27 mouse cellular contexts compared by ENCODE assay signal in genomic region chr12:5552607-5553006, GRCm38 (mm10).
DNase-seq lines count a peak whose midpoint lies in the region; ATAC-seq and TF ChIP-seq lines count a peak whose summit lies in the region.
"Had no signal": no experiment of that assay in that cellular context is flagged by ENCODE, and none has a peak within 500 bp of the region (broad histone marks: within the 10 kb centered on the region; RNA-seq: fewer than 3 reads in every experiment).

No protein-coding gene starts in this region.

- H3K4me1 ChIP-seq in hindbrain, embryonic 16.5 days (ENCODE audit: control insufficient read depth, insufficient read depth, low read depth, low read length): peaks cover 4% of the 10 kb centered on the region; the same call in 1 of the 2 replicates
- H3K4me1 ChIP-seq in hindbrain, embryonic 12.5 days: peaks cover 11% of the 10 kb centered on the region
- peaks cover 16% of the 10 kb centered on the region for H3K4me1 ChIP-seq in limb, embryonic 12.5 days (replicated peaks)
- H3K4me1 ChIP-seq in lung, postnatal 0 days (ENCODE audit: insufficient read depth, low read depth, low read length): no peaks in the 10 kb centered on the region

- H3K27ac ChIP-seq in hindbrain, embryonic 16.5 days (ENCODE audit: low read depth, low read length): no peak overlapping the region
- H3K27ac ChIP-seq in hindbrain, embryonic 12.5 days: no peak overlapping the region
- no peak overlapping the region for H3K27ac ChIP-seq in limb, embryonic 12.5 days
- H3K27ac ChIP-seq in lung, postnatal 0 days (ENCODE audit: low read length): no peak overlapping the region
- H3K27ac ChIP-seq: embryonic facial prominence, embryonic 12.5 days; forebrain, embryonic 12.5 days; forebrain, embryonic 15.5 days; gastrocnemius, adult 2 months; hindbrain, embryonic 13.5 days; hindbrain, postnatal 0 days had no signal

- DNase-seq in forelimb bud, embryonic 11.5 days (ENCODE audit: low read depth, low spot score): peak; percentile 47
- no peak for DNase-seq in cerebellum, adult 9-11 months
- DNase-seq in lung, postnatal 0 days (ENCODE audit: low spot score): no peak
- DNase-seq: B cell, adult 2 months; cerebellum, adult 11 months; cerebellum, adult 2 months; cerebellum, postnatal 10 days; cerebellum, postnatal 36 days; embryo, embryonic 11 days; gastrocnemius, adult 2 months; gastrocnemius, postnatal 14 days; heart, adult 11 months had no signal

- 72% methylated on average over 4 of the region's 4 CpGs for WGBS in hindbrain, embryonic 16.5 days
- WGBS in hindbrain, embryonic 12.5 days: 77% methylated on average over 4 of the region's 4 CpGs
- WGBS in limb, embryonic 12.5 days: 19% methylated on average over 4 of the region's 4 CpGs
- 67% methylated on average over 4 of the region's 4 CpGs for WGBS in lung, postnatal 0 days

- ATAC-seq in hindbrain, embryonic 16.5 days: peak; percentile 38; the same call in 1 of the 2 replicates
- ATAC-seq in hindbrain, embryonic 12.5 days (ENCODE audit: low FRiP score): no peak
- peak; percentile 71; the same call in 1 of the 2 replicates for ATAC-seq in limb, embryonic 12.5 days (ENCODE audit: insufficient number of reproducible peaks, insufficient read depth, low FRiP score, low TSS enrichment, low read depth)
- no peak for ATAC-seq in lung, postnatal 0 days
- ATAC-seq: forebrain, embryonic 15.5 days; hindbrain, postnatal 0 days; inflammation-experienced regulatory T-cells, adult 6 months; intestine, embryonic 16.5 days; Patski had no signal

- no peak overlapping the region for H3K9ac ChIP-seq in hindbrain, embryonic 16.5 days (ENCODE audit: low read depth, low read length)
- H3K9ac ChIP-seq in hindbrain, embryonic 12.5 days: no peak overlapping the region
- H3K9ac ChIP-seq in limb, embryonic 12.5 days (replicated peaks): no peak overlapping the region
- no peak overlapping the region for H3K9ac ChIP-seq in lung, postnatal 0 days (replicated peaks; ENCODE audit: low read depth)
- H3K9ac ChIP-seq: embryonic facial prominence, embryonic 12.5 days; forebrain, embryonic 12.5 days; forebrain, embryonic 15.5 days; hindbrain, embryonic 13.5 days had no signal

- H3K36me3 ChIP-seq in hindbrain, embryonic 16.5 days (ENCODE audit: control insufficient read depth, insufficient read depth, low read length): no peaks in the 10 kb centered on the region
- H3K36me3 ChIP-seq in hindbrain, embryonic 12.5 days: no peaks in the 10 kb centered on the region
- no peaks in the 10 kb centered on the region for H3K36me3 ChIP-seq in limb, embryonic 12.5 days
- no peaks in the 10 kb centered on the region for H3K36me3 ChIP-seq in lung, postnatal 0 days (ENCODE audit: insufficient read depth, low read length)
- H3K36me3 ChIP-seq: embryonic facial prominence, embryonic 12.5 days; forebrain, embryonic 12.5 days; forebrain, embryonic 15.5 days; G1E; hindbrain, embryonic 13.5 days had no signal

- no peak for TF ChIP-seq CTCF in lung, postnatal 0 days (IDR thresholded peaks at IDR 0.05)

- H3K27me3 ChIP-seq in hindbrain, embryonic 16.5 days (replicated peaks; ENCODE audit: control insufficient read depth, insufficient read depth, low read length): no peaks in the 10 kb centered on the region
- H3K27me3 ChIP-seq in hindbrain, embryonic 12.5 days: no peaks in the 10 kb centered on the region
- no peaks in the 10 kb centered on the region for H3K27me3 ChIP-seq in limb, embryonic 12.5 days
- H3K27me3 ChIP-seq in lung, postnatal 0 days (replicated peaks; ENCODE audit: insufficient read depth, low read length): no peaks in the 10 kb centered on the region
- H3K27me3 ChIP-seq: CH12.LX; embryonic facial prominence, embryonic 12.5 days; forebrain, embryonic 12.5 days; forebrain, embryonic 15.5 days; hindbrain, embryonic 13.5 days had no signal

- no peak overlapping the region for H3K4me3 ChIP-seq in hindbrain, embryonic 16.5 days (ENCODE audit: low read length)
- no peak overlapping the region for H3K4me3 ChIP-seq in hindbrain, embryonic 12.5 days
- no peak overlapping the region for H3K4me3 ChIP-seq in limb, embryonic 12.5 days (replicated peaks)
- H3K4me3 ChIP-seq in lung, postnatal 0 days (ENCODE audit: low read depth, low read length): no peak overlapping the region
- H3K4me3 ChIP-seq: embryonic facial prominence, embryonic 12.5 days; erythroblast, embryonic 14.5 days; forebrain, embryonic 12.5 days; forebrain, embryonic 15.5 days; gastrocnemius, adult 2 months; hindbrain, embryonic 13.5 days had no signal

- no peaks in the 10 kb centered on the region for H3K9me3 ChIP-seq in hindbrain, embryonic 16.5 days (ENCODE audit: control insufficient read depth, low read length)
- H3K9me3 ChIP-seq in hindbrain, embryonic 12.5 days (replicated peaks): no peaks in the 10 kb centered on the region
- no peaks in the 10 kb centered on the region for H3K9me3 ChIP-seq in limb, embryonic 12.5 days
- no peaks in the 10 kb centered on the region for H3K9me3 ChIP-seq in lung, postnatal 0 days (ENCODE audit: low read length)
- H3K9me3 ChIP-seq: embryonic facial prominence, embryonic 12.5 days; forebrain, embryonic 12.5 days; forebrain, embryonic 15.5 days; hindbrain, embryonic 13.5 days had no signal

- TF ChIP-seq EP300 in lung, postnatal 0 days (IDR thresholded peaks at IDR 0.05): no peak

- H3K4me2 ChIP-seq in hindbrain, embryonic 16.5 days (ENCODE audit: low read length): no peak overlapping the region
- no peak overlapping the region for H3K4me2 ChIP-seq in hindbrain, embryonic 12.5 days (replicated peaks)
- H3K4me2 ChIP-seq in limb, embryonic 12.5 days: no peak overlapping the region
- no peak overlapping the region for H3K4me2 ChIP-seq in lung, postnatal 0 days (replicated peaks; ENCODE audit: low read depth, low read length)
- H3K4me2 ChIP-seq: embryonic facial prominence, embryonic 12.5 days; forebrain, embryonic 12.5 days; forebrain, embryonic 15.5 days; heart, embryonic 11.5 days; hindbrain, embryonic 13.5 days had no signal

Comparison
In these comparisons a context has a peak if more than half of its experiments do, and no peak if none do; other contexts are left out.
1. ATAC-seq: peak in hindbrain, embryonic 16.5 days (single experiment) and limb, embryonic 12.5 days (single experiment); none in hindbrain, embryonic 12.5 days (single experiment) and lung, postnatal 0 days (single experiment).